In genomic region chr9:101445293-101445692, GRCm38 (mm10) we compare ENCODE assay signal across 18 mouse cellular contexts.
DNase-seq lines count a peak whose midpoint lies in the region; ATAC-seq and TF ChIP-seq lines count a peak whose summit lies in the region.
"Had no signal": no experiment of that assay in that cellular context is flagged by ENCODE, and none has a peak within 500 bp of the region (broad histone marks: within the 10 kb centered on the region; RNA-seq: fewer than 3 reads in every experiment).

No protein-coding gene starts in this region.

- TF ChIP-seq POLR2A in cortical plate, adult 2 months (IDR thresholded peaks at IDR 0.05; ENCODE audit: extremely low read depth, insufficient read depth, low read length), result no peak

- no peak for TF ChIP-seq CTCF in cortical plate, adult 2 months (IDR thresholded peaks at IDR 0.05; ENCODE audit: extremely low read depth, insufficient read depth, low read length)

- 77% methylated on average over 1 of the region's 1 CpGs for WGBS in heart, embryonic 12.5 days
- WGBS in heart, embryonic 13.5 days, result 65% methylated on average over 1 of the region's 1 CpGs

- no peak overlapping the region for H3K9ac ChIP-seq in heart, embryonic 12.5 days
- H3K9ac ChIP-seq in heart, embryonic 13.5 days, result no peak overlapping the region
- H3K9ac ChIP-seq: embryonic facial prominence, embryonic 15.5 days; intestine, embryonic 15.5 days; liver, embryonic 13.5 days; neural tube, embryonic 13.5 days had no signal

- no peaks in the 10 kb centered on the region for H3K36me3 ChIP-seq in heart, embryonic 12.5 days
- H3K36me3 ChIP-seq in heart, embryonic 13.5 days, result no peaks in the 10 kb centered on the region
- H3K36me3 ChIP-seq: embryonic facial prominence, embryonic 15.5 days; forebrain, embryonic 10.5 days; intestine, embryonic 15.5 days; liver, embryonic 13.5 days; neural tube, embryonic 13.5 days had no signal

- no peaks in the 10 kb centered on the region for H3K27me3 ChIP-seq in heart, embryonic 12.5 days (replicated peaks)
- no peaks in the 10 kb centered on the region for H3K27me3 ChIP-seq in heart, embryonic 13.5 days (replicated peaks)
- H3K27me3 ChIP-seq: embryonic facial prominence, embryonic 15.5 days; intestine, embryonic 15.5 days; liver, embryonic 13.5 days; neural tube, embryonic 13.5 days had no signal

- intact Hi-C loops in gastrocnemius, postnatal 14 days (cut with DNase I; ENCODE audit: low total_unique reads), result no loop called here

- no peak for ATAC-seq in heart, embryonic 12.5 days (ENCODE audit: insufficient number of reproducible peaks, low FRiP score)
- no peak for ATAC-seq in heart, embryonic 13.5 days (ENCODE audit: extremely low read depth, insufficient number of reproducible peaks, low FRiP score, low TSS enrichment)
- ATAC-seq: CD4-positive, CD25-positive, alpha-beta regulatory T cell, adult 4 months had no signal

- H3K4me2 ChIP-seq in heart, embryonic 12.5 days, result no peak overlapping the region
- H3K4me2 ChIP-seq in heart, embryonic 13.5 days, result no peak overlapping the region
- H3K4me2 ChIP-seq: embryonic facial prominence, embryonic 15.5 days; intestine, embryonic 15.5 days; liver, embryonic 13.5 days; neural tube, embryonic 13.5 days had no signal

- peak; percentile 23 to 50 for DNase-seq in heart, adult 18-20 months
- DNase-seq in heart, postnatal 4 days, result peak; percentile 9
- DNase-seq in thymus, postnatal 10 days (ENCODE audit: low spot score in 2 of 2), result no peak
- DNase-seq in gastrocnemius, postnatal 14 days, result no peak
- DNase-seq: gastrocnemius, postnatal 36 days; kidney, postnatal 25 days; liver, embryonic 13.5 days; lung, adult 2 months; midbrain, embryonic 14.5 days had no signal

- no peak overlapping the region for H3K4me3 ChIP-seq in heart, embryonic 12.5 days
- no peak overlapping the region for H3K4me3 ChIP-seq in cortical plate, adult 2 months (ENCODE audit: insufficient read depth, low read length)
- H3K4me3 ChIP-seq in heart, embryonic 13.5 days, result no peak overlapping the region
- H3K4me3 ChIP-seq: embryonic facial prominence, embryonic 15.5 days; forebrain, embryonic 10.5 days; intestine, embryonic 15.5 days; liver, embryonic 13.5 days; myocyte; neural tube, embryonic 13.5 days had no signal

- H3K27ac ChIP-seq in heart, embryonic 12.5 days (ENCODE audit: poor library complexity, severe bottlenecking), result no peak overlapping the region
- peak overlapping the region; percentile 27 for H3K27ac ChIP-seq in cortical plate, adult 2 months (ENCODE audit: insufficient read depth, low read length)
- H3K27ac ChIP-seq in heart, embryonic 13.5 days (replicated peaks), result 0 out of 2 replicates have a peak overlapping the region, but pooled peaks have one; percentile 25
- H3K27ac ChIP-seq: embryonic facial prominence, embryonic 15.5 days; forebrain, embryonic 10.5 days; intestine, embryonic 15.5 days; liver, embryonic 13.5 days; neural tube, embryonic 13.5 days had no signal

- no peaks in the 10 kb centered on the region for H3K9me3 ChIP-seq in heart, embryonic 12.5 days (replicated peaks)
- no peaks in the 10 kb centered on the region for H3K9me3 ChIP-seq in heart, embryonic 13.5 days
- H3K9me3 ChIP-seq: embryonic facial prominence, embryonic 15.5 days; forebrain, embryonic 10.5 days; intestine, embryonic 15.5 days; liver, embryonic 13.5 days; neural tube, embryonic 13.5 days had no signal

- H3K4me1 ChIP-seq in heart, embryonic 12.5 days (replicated peaks), result peaks cover 7% of the 10 kb centered on the region; the same call in 1 of the 2 replicates
- H3K4me1 ChIP-seq in cortical plate, adult 2 months (ENCODE audit: control insufficient read depth, insufficient read depth, low read length), result peaks cover 9% of the 10 kb centered on the region; the same call in 1 of the 2 replicates
- H3K4me1 ChIP-seq in heart, embryonic 13.5 days, result peaks cover 2% of the 10 kb centered on the region; the same call in 1 of the 2 replicates
- H3K4me1 ChIP-seq: embryonic facial prominence, embryonic 15.5 days; forebrain, embryonic 10.5 days; intestine, embryonic 15.5 days; liver, embryonic 13.5 days; neural tube, embryonic 13.5 days had no signal

Comparison
In these comparisons a context has a peak if more than half of its experiments do, and no peak if none do; other contexts are left out.
1. DNase-seq: peak in heart, adult 18-20 months (2 of 2) and heart, postnatal 4 days (single experiment); none in thymus, postnatal 10 days (0 of 2) and gastrocnemius, postnatal 14 days (single experiment).